Comparison of ENCODE assay signal across 23 mouse cellular contexts in the genomic region with DNA sequence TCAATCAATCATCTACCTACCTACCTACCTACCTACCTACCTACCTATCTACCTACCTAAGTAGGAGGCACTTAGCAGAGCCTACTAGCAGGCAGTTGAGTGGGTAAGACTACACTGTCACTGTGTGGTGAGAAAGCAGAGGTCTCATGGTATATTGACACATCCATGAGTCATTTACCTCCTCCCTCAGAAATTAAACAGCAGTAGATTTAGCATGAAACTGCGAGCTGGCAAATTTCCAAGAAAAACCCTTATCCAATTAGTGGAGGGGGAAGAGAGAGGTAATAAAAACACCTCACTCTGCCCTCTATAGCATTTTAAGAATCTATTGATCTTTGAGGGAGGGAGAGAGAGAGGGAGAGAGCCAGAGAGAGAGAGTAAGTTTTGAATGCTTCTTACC.
A peak's percentile ranks its signal among the peaks of the same experiment; 100 is the strongest.
DNase-seq lines count a peak whose midpoint lies in the region; ATAC-seq and TF ChIP-seq lines count a peak whose summit lies in the region.
"Had no signal": no experiment of that assay in that cellular context is flagged by ENCODE, and none has a peak within 500 bp of the region (broad histone marks: within the 10 kb centered on the region; RNA-seq: fewer than 3 reads in every experiment).

No protein-coding gene starts in this region.

- H3K4me3 ChIP-seq in lung, embryonic 14.5 days (ENCODE audit: low read depth, low read length) = no peak overlapping the region
- H3K4me3 ChIP-seq in intestine, embryonic 15.5 days (replicated peaks) = no peak overlapping the region
- no peak overlapping the region for H3K4me3 ChIP-seq in stomach, postnatal 0 days (ENCODE audit: low read depth, low read length)
- H3K4me3 ChIP-seq: forebrain, embryonic 10.5 days; hindbrain, embryonic 12.5 days; midbrain, embryonic 15.5 days had no signal

- H3K27me3 ChIP-seq in lung, embryonic 14.5 days (ENCODE audit: insufficient read depth, low read length) = no peaks in the 10 kb centered on the region
- H3K27me3 ChIP-seq in intestine, embryonic 15.5 days (replicated peaks) = no peaks in the 10 kb centered on the region
- no peaks in the 10 kb centered on the region for H3K27me3 ChIP-seq in stomach, postnatal 0 days (ENCODE audit: control insufficient read depth, insufficient read depth, low read length)
- H3K27me3 ChIP-seq: hindbrain, embryonic 12.5 days; midbrain, embryonic 15.5 days had no signal

- no peak overlapping the region for H3K27ac ChIP-seq in lung, embryonic 14.5 days (ENCODE audit: low read depth)
- no peak overlapping the region for H3K27ac ChIP-seq in intestine, embryonic 15.5 days
- H3K27ac ChIP-seq in stomach, postnatal 0 days (replicated peaks) = no peak overlapping the region
- H3K27ac ChIP-seq: forebrain, embryonic 10.5 days; hindbrain, embryonic 12.5 days; macrophage; midbrain, embryonic 15.5 days had no signal

- no peak for TF ChIP-seq EP300 in stomach, postnatal 0 days (optimal IDR thresholded peaks at IDR 0.05)

- 63% methylated on average over 1 of the region's 1 CpGs for WGBS in lung, embryonic 14.5 days
- 55% methylated on average over 1 of the region's 1 CpGs for WGBS in intestine, embryonic 15.5 days
- 48% methylated on average over 1 of the region's 1 CpGs for WGBS in stomach, postnatal 0 days

- peak; percentile 56 for DNase-seq in lung, embryonic 14.5 days
- DNase-seq in lung, postnatal 25 days (ENCODE audit: low spot score) = no peak
- peak; percentile 46 for DNase-seq in 416B (ENCODE audit: low read depth)
- DNase-seq in stomach, postnatal 0 days (ENCODE audit: low spot score) = peak; percentile 36
- DNase-seq in cerebellum, postnatal 14 days = no peak
- DNase-seq in heart, adult 11 months = no peak
- DNase-seq: adrenal gland, postnatal 14 days; cerebellum, postnatal 10 days; gastrocnemius, postnatal 36 days; kidney, adult 9 months; kidney, postnatal 14 days; left cerebral cortex, postnatal 4 days; lung, adult 2 months; right cerebral cortex, postnatal 14 days; spleen, adult 18-20 months; thymus, adult 18-20 months; thymus, postnatal 36 days had no signal

- ATAC-seq in lung, embryonic 14.5 days (ENCODE audit: insufficient read depth) = peak; percentile 76
- ATAC-seq in intestine, embryonic 15.5 days = peak; percentile 86
- ATAC-seq in stomach, postnatal 0 days (ENCODE audit: low FRiP score, low TSS enrichment) = peak; percentile 92
- ATAC-seq: forebrain, embryonic 16.5 days; midbrain, embryonic 15.5 days had no signal

- H3K9me3 ChIP-seq in lung, embryonic 14.5 days (ENCODE audit: low read depth, low read length) = no peaks in the 10 kb centered on the region
- H3K9me3 ChIP-seq in intestine, embryonic 15.5 days = no peaks in the 10 kb centered on the region
- H3K9me3 ChIP-seq in stomach, postnatal 0 days (ENCODE audit: control insufficient read depth, low read length) = no peaks in the 10 kb centered on the region
- H3K9me3 ChIP-seq: forebrain, embryonic 10.5 days; hindbrain, embryonic 12.5 days; midbrain, embryonic 15.5 days had no signal

- 0 out of 2 replicates have a peak, but pooled peaks cover 3% of the 10 kb centered on the region for H3K36me3 ChIP-seq in lung, embryonic 14.5 days (ENCODE audit: insufficient read depth)
- H3K36me3 ChIP-seq in intestine, embryonic 15.5 days = no peaks in the 10 kb centered on the region
- no peaks in the 10 kb centered on the region for H3K36me3 ChIP-seq in stomach, postnatal 0 days (ENCODE audit: control insufficient read depth, insufficient read depth, low read length)
- H3K36me3 ChIP-seq: forebrain, embryonic 10.5 days; hindbrain, embryonic 12.5 days; midbrain, embryonic 15.5 days had no signal

- H3K9ac ChIP-seq in lung, embryonic 14.5 days = no peak overlapping the region
- H3K9ac ChIP-seq in intestine, embryonic 15.5 days = no peak overlapping the region
- H3K9ac ChIP-seq in stomach, postnatal 0 days (ENCODE audit: low read length) = no peak overlapping the region
- H3K9ac ChIP-seq: hindbrain, embryonic 12.5 days; midbrain, embryonic 15.5 days had no signal

- H3K4me1 ChIP-seq in lung, embryonic 14.5 days (ENCODE audit: insufficient read depth) = 0 out of 2 replicates have a peak, but pooled peaks cover 2% of the 10 kb centered on the region
- no peaks in the 10 kb centered on the region for H3K4me1 ChIP-seq in intestine, embryonic 15.5 days (replicated peaks)
- no peaks in the 10 kb centered on the region for H3K4me1 ChIP-seq in stomach, postnatal 0 days (replicated peaks; ENCODE audit: control insufficient read depth, insufficient read depth)
- H3K4me1 ChIP-seq: forebrain, embryonic 10.5 days; midbrain, embryonic 15.5 days had no signal

- H3K4me2 ChIP-seq in lung, embryonic 14.5 days = no peak overlapping the region
- no peak overlapping the region for H3K4me2 ChIP-seq in intestine, embryonic 15.5 days (replicated peaks)
- H3K4me2 ChIP-seq in stomach, postnatal 0 days (replicated peaks; ENCODE audit: low read depth) = no peak overlapping the region
- H3K4me2 ChIP-seq: hindbrain, embryonic 12.5 days; midbrain, embryonic 15.5 days had no signal

- TF ChIP-seq CTCF in lung, embryonic 14.5 days (IDR thresholded peaks at IDR 0.05; ENCODE audit: low read depth) = no peak
- TF ChIP-seq CTCF in stomach, postnatal 0 days (IDR thresholded peaks at IDR 0.05; ENCODE audit: low read depth) = peak; percentile 28; the same call in 1 of the 2 replicates

Comparison
In these comparisons a context has a peak if more than half of its experiments do, and no peak if none do; other contexts are left out.
1. DNase-seq: peak in lung, embryonic 14.5 days (single experiment), 416B (single experiment) and stomach, postnatal 0 days (single experiment); none in lung, postnatal 25 days (single experiment), cerebellum, postnatal 14 days (0 of 2) and heart, adult 11 months (single experiment).
2. Peak in every context shown above with its lines, with median percentiles within 50 percentile points of each other: ATAC-seq.